Mouse (Mus musculus) c-Kit-positive CD71-positive TER-119-positive erythroid progenitor cells, embryonic 14.5 days (primary cell): ENCODE measurements around the gene Ccdc60.
"Not testable (repeated sequence)": the region's sequence is repeated elsewhere in the genome, so short reads cannot be mapped to it uniquely, and the experiment has no call there.

ENCODE experiments used
- DNase-seq: peaks from one replicate; pipeline ENCODE4 v3.0.0-alpha.2; 2013; ENCODE audit warnings: low spot score

Gene Ccdc60

DNA sequence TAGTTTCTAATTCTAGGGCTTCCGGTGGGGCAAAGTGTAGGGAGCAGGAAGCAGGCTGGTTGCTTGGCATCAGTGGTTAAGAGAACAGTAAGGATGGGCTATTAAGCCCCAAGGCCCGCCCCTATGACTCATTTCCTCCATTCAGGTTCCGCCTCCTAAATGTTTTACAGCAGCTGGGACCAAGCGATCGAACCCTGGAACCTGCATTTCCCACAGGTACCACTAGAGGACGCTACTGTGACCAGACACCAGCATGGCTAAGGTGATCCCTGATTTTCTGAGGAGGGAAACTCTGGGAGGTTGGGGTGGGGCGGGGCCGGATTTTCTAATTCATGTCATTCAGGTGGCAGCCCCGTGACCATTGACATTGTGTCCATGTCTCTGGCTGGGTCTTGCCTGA lies 96.1 kb downstream of the Ccdc60 start:
- no peak for DNase-seq

DNA sequence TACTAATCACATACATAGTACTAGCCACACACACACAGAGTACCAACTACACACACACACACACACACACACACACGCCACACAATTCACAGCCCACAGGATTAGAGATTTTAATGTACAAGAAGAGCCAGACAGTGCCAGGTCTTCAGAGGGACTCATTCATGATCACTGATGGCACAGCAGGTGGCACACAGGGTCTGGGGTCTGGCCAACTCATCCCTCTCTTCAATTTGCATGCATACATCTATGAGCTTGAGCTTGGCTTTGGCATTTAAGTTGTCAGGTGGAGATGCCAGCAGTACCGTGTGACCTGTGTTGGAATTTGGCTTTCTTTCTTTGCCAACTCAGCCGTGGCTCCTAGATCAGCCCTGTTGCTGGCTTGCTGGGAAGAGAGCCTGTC lies 97.2 kb downstream of the Ccdc60 start:
- DNase-seq: no peak

DNA sequence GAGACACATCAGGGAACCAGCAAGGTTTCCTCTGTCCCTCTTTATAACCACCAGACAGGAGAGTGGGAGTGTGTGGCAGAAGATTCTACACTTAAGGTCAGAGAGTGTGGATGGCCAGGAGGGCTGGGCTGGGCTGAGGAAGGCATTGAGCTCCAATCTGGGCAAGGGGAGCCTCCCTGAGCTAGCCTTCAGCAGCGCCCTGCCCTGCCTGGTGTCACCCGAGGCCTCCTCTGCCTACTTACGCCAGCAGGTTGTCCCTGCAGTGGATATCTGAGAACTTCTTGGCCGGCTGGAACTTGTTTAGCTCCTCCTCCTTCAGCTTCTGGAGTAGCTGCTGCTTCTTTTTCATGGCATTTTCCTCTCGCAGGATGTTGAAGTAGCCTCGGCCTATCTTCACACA lies 99.0 kb downstream of the Ccdc60 start:
- no peak for DNase-seq

DNA sequence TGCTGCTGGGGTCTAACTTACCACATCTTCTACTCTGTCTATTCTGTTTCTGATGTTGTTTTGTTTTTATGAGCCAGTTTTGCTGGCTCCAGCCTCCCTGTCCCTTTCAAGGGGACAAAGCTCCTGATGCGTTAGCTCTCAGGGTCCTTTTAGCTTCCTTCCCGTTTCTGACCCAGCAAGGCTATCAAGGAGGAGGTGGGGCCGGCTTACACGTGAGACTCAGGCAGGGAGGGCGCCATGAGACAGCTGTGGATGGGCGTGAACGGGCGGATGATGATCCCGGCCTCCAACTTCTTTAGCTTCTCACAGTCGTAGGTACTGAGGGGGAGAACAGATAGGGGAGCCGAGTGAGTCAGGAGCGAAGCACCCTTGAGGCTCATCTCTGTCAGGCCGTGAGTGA lies 108.2 kb downstream of the Ccdc60 start:
- no peak for DNase-seq

DNA sequence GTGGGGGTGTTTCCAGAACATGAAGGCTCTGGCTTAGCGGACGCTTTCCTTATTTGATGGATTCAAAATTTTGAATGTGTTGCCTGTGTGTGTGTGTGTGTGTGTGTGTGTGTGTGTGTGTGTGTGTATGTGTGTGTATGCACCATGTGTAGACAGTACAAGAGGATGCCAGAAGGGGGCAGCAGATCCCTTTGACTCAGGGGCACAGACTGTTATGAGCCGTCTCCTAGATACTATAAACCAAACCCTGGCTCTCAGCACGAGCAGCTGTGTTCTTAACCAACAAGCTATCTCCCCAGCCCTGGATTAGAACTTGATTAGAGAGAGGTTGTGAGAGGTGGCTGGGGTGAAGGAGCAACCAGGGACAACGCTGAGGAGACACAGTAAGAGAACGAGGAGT lies 117.1 kb downstream of the Ccdc60 start:
- no peak for DNase-seq

DNA sequence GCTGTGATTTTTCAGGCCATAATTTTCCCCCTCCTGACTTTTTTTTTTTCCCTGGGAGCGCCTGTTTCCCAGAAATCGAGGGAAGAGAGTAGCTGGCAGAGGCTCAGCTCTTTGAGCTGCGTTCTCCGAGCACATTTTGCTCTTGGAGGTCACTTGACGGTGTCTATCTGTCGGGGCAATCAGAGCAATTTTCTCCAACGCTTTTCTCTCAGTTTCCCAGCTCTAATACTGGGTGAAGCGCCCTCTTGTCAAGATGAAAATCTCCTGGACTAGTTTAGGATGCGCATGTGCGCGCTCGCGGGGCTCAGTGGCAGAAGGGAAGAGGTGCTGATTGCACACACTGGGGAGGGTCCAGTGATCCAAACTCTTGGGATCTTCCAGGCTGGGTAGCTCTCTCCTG lies 121.8 kb downstream of the Ccdc60 start:
- no peak for DNase-seq

DNA sequence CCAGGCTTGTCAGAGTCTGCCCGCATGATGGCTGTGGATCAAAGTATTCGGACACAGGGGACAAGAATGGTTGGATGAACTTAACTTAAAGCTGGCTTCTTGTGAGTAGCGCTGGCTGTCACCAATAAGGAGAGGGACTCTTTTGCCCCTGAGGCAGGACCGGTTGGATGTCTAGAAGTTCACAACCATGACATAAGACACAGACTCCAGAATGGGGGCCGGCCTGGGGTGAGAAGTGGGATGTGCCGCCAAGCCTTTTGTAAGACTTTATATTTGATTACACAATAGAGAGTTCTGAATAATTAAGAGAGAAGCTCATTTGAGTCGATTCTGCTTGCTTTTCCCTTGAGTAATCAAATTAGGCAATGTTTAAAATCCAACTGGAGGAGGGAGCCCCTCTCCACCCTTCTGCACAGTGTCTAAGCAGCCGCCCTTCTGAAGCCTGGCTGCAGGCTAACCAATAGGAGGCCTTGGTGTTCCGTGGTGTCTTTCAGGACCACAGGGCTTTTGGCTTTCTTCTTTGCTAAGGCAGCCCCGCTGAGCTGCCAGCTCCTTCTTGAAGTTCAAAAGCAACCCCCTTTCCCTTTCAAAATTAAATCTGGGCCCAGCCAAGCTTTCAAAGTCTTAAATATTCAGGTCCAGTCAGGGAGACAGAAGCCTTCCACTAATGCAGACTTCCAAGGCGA lies 123.4 kb downstream of the Ccdc60 start:
- DNase-seq: no peak

DNA sequence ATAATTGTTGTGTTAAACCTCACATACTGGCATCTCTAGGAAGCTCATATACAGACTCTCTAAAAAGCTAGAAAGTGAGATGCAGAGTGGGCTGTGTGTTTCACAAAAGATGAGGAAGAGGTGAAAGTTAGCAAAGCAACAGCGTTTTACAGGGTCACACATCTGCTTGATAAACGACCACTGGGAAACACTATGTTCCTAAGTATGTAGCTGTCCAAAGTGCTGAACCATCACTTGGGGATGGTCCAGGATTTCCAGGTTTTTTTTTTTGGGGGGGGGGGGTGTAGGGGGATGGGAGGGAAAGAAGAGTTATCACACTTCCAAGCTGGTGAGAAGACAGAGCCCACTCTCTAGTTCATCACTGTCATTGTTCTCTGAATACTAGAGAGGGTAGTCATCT lies 134.0 kb downstream of the Ccdc60 start:
- DNase-seq: no peak

DNA sequence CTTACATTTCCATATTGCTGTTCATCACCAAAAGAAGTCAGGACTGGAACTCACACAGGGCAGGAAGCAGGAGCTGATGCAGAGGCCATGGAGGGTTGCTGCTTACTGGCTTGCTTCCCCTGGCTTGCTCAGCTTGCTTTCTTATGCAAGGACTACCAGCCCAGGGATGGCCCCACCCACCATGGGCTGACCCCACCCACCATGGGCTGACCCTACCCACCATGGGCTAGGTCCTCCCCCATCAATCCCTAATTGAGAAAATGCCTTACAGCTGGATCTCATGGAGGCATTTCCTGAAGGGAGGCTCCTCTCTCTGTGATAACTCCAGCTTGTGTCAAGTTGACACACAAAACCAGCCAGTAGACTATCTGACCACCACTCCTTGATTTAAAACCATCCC lies 142.3 kb downstream of the Ccdc60 start:
- not testable (repeated sequence) for DNase-seq

DNA sequence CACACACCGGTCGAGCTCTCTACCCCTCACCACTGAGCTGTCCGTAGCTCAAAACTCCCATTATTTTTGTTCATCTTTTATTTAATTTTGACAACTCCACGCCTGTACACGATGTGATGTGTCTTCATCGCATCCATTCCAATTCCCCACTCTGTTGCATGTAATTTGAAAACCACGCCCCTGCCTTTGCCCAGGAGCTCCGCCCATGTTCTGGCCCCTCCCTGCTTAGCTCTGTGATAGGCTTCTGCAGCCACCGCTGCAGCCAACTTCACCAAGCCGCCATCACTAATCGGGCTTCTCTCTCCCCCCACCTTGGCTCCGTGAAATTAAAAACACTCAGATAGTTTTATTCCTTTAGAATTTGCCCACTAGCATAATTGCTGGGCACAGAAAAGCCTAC lies 144.1 kb downstream of the Ccdc60 start:
- no peak for DNase-seq

DNA sequence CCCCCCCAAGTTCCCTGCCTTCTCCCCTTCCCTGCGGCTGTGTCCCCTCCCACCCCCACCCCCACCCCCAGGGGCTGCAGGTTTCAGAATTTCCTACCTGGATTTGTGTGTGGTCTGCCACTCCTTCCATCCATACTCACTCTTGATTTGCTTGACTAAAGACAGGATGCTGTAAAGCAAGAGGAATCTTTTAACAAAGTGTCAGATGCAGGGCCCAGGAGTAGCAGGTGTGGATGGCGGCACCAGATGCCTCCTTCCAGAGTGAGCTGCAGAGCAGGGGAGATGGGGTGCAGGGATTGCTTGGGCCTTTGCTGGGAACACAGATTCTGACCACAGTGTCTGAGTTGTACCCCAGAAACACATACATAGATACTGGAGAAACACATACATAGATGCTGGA lies 148.1 kb downstream of the Ccdc60 start:
- DNase-seq: no peak

DNA sequence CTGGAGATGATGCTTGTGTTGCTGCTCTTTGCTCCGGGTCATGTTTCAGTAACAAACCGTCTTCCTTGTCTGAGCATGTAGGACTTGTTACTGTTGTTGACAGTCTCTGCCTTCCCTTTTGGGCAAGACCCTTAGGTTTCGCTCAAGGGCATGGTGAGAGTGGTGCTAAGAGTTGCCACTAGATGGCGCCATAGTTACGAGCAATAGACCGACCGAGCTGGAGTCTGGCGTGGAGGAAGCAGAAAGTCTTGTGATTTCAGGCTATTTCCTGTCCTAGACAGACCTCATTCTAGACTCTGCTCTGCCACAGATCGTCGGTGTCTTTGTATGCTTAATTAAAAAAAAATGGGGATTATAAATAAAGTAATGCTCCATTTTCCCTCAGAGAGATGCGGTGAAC lies 165.4 kb downstream of the Ccdc60 start:
- peak; percentile 41 for DNase-seq

DNA sequence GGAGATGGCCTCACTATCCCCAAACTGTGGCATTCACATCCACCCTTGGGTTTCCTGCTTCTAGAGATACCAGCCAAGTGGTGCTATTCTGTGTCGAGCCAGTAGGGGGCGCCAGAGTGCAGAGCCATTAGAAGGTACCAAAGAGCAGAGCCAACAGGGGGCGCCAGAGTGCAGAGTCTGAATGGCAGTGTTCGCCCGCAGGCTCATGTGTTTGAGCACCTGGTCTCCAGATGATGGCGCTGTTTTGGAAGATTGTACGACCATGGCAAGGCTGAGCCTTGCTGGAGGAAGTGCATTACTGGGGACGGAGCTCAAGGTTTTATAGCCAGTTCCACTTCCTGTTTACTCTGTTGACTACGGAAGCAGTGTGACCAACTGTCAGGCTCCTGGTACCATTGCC lies 172.2 kb downstream of the Ccdc60 start:
- DNase-seq: peak; percentile 70

DNA sequence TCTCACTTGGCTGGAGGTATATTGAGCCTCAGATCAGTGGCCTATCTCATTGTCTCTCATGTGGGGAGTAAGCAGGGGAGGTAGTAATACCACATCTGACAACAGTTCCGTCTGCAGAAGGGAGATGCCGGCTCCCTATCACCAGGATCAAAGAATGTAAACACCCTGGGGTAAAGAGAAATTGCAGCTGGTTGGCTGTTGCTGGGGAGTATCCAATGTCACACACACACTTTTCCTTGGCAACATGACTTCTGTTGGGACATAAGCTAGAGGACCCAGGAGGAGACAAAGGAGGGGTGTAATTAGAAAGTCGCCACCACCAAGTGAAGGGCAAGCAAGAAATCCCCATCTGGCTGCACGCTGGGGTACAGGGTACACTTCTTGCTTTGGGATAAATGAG lies 172.7 kb downstream of the Ccdc60 start:
- DNase-seq: no peak

DNA sequence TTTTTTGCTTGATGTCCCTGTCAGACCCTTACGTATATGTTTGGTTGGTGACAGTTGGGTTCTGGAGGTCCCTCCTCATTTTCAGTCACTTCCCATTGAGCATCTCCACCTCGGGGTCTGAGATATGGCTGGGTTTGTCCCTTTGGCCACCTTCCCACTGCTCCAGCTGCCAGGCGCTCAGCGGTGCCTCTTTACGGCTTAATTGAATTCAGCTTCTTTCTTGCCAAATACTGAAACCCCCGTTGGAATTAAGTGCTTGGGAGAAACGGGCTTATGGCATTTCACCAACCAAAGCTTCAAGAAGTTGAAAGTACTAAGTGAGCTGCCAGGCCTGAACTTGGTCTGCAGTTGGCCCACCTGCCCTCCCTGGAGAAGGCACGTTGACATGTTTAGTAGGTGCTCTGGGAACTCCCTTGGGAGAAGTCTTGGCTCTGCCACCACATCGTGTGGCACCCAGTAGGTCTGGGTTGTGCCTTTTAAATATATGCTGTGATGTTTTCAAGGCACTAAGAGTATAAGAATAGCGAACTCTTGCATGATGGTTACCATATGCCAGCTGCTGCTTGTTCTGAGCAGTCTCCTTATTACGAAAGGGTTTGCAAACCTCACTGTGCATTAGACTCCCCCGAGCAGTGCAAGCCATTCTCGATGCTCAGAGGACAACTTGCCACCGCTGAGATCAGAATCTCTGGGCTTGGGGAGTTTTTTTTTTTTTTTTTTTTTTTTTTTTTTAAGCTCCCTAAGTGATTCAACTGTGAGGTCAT lies 173.5 kb downstream of the Ccdc60 start:
- DNase-seq: no peak

DNA sequence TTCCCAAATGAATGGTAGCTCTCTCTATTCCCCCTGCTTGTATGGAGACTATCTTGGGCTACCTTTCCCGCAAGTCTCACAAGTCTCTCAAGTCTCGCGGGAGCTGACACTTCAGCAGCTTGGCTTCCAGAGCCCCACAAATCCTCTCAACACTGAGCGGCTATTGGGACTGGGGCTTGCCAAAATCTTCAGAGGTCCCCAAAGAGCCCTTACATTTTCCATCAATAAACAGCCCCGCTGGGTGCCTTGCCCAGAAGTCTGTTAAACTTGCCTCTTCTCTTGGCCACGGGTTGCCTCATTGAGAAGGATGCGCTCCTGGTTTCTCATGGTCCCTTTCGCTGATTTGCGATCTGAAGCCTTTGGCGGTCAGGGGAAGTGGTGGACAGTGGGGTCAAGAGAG lies 180.1 kb downstream of the Ccdc60 start:
- no peak for DNase-seq

DNA sequence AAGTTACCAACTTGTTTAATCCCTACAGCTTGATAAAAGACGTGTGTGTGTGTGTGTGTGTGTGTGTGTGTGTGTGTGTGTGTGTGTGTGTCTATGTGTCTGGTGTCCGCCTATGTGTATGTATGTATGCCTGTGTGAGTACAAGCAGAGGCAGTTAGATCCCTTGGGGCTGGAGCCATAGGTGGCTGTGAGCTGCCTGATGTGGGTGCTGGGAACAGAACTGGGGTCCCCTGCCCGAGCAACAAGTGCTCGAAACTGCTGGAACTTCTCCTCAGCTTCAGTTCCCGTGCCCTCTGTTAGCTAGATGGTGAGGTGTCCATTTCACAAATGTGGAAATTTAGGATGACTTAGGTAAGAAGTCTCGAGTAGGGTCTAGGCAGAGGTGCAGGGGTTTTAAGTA lies 204.6 kb downstream of the Ccdc60 start:
- no peak for DNase-seq

DNA sequence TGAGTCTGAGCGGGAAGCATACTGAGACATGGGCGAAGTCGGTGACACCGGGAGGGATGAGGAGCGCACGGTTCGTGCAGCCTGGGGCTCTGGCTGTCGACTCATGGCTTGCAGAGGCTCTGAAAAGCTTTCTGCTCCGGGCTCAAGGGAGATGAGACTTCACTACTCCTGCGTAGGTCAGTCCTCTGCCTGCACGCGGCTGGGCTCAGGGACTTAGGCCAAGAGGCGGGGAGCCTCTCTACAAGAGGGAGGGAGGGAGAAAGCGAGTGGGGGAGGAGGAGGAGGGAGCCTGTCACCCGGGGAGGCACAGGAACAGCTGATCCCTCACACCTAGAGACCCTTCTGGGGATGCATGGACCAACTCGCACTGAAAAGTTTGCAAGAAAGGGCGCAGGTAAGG lies 205.7 kb downstream of the Ccdc60 start, which contains the start of gene Tmem233:
Gene Tmem233 (minus strand): TSS at position 164 of the 400 bp plus-strand sequence.
- no peak for DNase-seq

DNA sequence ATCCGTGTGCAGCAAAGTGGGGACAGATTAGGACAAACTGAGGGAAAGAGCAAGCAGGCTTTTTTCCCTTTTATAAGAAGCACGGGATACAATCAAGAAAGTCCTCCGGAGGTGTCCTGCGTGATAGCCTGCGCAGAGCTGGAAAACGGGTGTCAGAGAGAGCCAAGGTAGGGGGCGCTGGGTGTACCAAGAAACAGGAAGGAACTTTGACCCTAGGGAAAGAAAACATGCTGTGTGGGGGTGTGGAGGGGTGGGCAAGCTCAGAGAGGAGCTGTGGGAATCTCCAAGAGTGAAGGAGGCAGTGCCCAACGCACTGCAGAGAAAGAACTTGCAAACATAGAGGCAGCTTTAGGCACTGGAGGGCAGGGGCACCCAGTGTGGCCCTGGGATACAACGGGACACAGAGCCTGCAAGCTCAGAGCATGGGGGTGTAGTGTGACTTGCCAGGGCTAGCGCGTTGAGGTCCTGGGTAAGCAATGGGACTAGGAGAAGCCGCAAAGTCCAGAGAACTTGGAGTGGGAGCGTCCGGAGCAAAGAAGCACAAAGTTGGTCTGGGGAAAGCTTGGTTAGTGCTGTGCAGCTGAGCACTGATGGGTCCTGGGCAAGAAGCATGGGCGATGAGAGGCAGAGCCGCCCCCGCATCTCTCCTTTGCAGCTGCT lies 206.4 kb downstream of the Ccdc60 start:
- DNase-seq: no peak

DNA sequence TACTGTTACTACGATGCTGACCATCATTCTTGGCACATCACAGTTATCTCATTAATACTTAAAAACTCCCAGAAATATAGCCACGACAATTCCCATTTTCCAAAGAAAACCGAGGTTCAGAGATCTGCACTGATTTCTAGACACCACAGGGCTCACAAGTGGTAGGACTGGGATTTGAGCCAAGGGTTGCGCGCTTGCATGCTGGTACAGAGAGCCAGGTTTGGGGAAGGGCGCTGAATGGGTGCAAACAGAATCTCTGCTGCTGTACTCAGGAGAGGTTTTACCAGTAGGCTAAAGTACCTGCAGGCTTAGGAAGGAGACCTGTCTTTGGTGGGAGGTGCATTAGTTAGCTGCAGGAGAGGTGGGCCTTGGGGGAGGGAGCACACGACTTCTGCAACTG lies 207.2 kb downstream of the Ccdc60 start:
- no peak for DNase-seq

DNA sequence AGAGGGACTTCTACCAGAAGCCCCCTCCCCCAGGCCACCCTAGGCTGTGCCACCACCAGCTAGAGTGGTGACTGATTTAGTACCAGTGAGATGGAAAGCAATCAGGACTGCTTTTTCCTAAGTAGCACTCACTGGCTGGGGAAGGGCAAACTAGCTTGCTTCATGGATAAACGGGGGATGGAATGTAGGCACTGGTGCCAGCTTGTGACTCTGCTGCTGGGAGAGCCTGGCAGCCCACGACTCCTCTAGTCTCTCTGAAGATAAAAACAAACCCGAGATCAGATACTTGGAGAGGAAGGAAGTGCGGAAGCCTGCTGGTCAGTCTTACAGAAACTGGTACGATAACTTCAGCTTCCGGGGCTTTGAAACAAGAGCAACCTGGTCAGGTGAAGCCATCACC lies 208.0 kb downstream of the Ccdc60 start:
- no peak for DNase-seq
